Mouse (Mus musculus) heart, adult 2 months (tissue): Measurements from ENCODE around the gene Pnrc2.

ENCODE experiments used
- CTCF ChIP-seq: fragments of 200-600 bp; IDR thresholded peaks from 2 replicates; pipeline ENCODE4 v1.8.1; 2022; ENCODE audit warnings: antibody characterized with exemption, mild to moderate bottlenecking, moderate library complexity
- EP300 ChIP-seq: fragments of 200-500 bp; IDR thresholded peaks from 2 replicates; pipeline ENCODE4 v1.6.1; 2011; ENCODE audit warnings: low read depth, low read length, control low read depth; ENCODE audit not compliant: insufficient read depth
- POLR2A ChIP-seq: fragments of 200-500 bp; IDR thresholded peaks from 2 replicates; pipeline ENCODE4 v1.6.1; 2011; ENCODE audit warnings: mild to moderate bottlenecking, low read depth, low read length, control low read depth; ENCODE audit not compliant: insufficient read depth

- TF ChIP-seq POLR2A (no peak), CTCF (no peak), EP300 (no peak)
Measured at GRCm38 (mm10) chr4:135874564-135875535, 1.2 kb upstream of the Pnrc2 start.
